Mouse (Mus musculus) CH12F3 (cell line): ENCODE results near the gene 4933415A04Rik.

Experiments
- in situ Hi-C: fragments of 300-500 bp; cut with MboI; formaldehyde crosslinking; loops from 2 replicates; pipeline ENCODE4 v1.14.3; 2020; ENCODE audit warnings: low sequenced_read_pairs

4933415A04Rik gene

GRCm38 (mm10) chr11:43569595-43569994 is 17.2 kb upstream of the 4933415A04Rik start:
- in situ Hi-C loops = no loop called here

GRCm38 (mm10) chr11:43575061-43575375 is 11.8 kb upstream of the 4933415A04Rik start:
- in situ Hi-C loops = no loop called here

GRCm38 (mm10) chr11:43575376-43576151 is 11.3 kb upstream of the 4933415A04Rik start:
- in situ Hi-C loops = no loop called here

GRCm38 (mm10) chr11:43577713-43578478 is 8.9 kb upstream of the 4933415A04Rik start:
- in situ Hi-C loops = no loop called here

- in situ Hi-C loops = no loop called here
These were observed 1.4 kb upstream of the 4933415A04Rik start for GRCm38 (mm10) chr11:43585211-43586005.

- in situ Hi-C loops = no loop called here
These were observed 2.8 kb downstream of the 4933415A04Rik start for GRCm38 (mm10) chr11:43589530-43590072.

- in situ Hi-C loops = no loop called here
These were observed 14.6 kb downstream of the 4933415A04Rik start, which contains the start of gene Fabp6 for GRCm38 (mm10) chr11:43601440-43601839. Gene Fabp6 (minus strand): TSS chr11:43601540.

GRCm38 (mm10) chr11:43604207-43604606 is 17.4 kb downstream of the 4933415A04Rik start:
- in situ Hi-C loops = no loop called here

GRCm38 (mm10) chr11:43604891-43605290 is 18.1 kb downstream of the 4933415A04Rik start:
- in situ Hi-C loops = no loop called here

GRCm38 (mm10) chr11:43605859-43606258 is 19.0 kb downstream of the 4933415A04Rik start:
- in situ Hi-C loops = no loop called here

- in situ Hi-C loops = no loop called here
These were observed 21.6 kb downstream of the 4933415A04Rik start for GRCm38 (mm10) chr11:43608440-43608839.

GRCm38 (mm10) chr11:43610006-43610661 is 23.3 kb downstream of the 4933415A04Rik start:
- in situ Hi-C loops = no loop called here

- in situ Hi-C loops = no loop called here
These were observed 23.8 kb downstream of the 4933415A04Rik start for GRCm38 (mm10) chr11:43610662-43611033.

GRCm38 (mm10) chr11:43612834-43613488 is 26.1 kb downstream of the 4933415A04Rik start:
- in situ Hi-C loops = no loop called here

GRCm38 (mm10) chr11:43617924-43618323 is 31.1 kb downstream of the 4933415A04Rik start:
- in situ Hi-C loops = no loop called here

- in situ Hi-C loops = no loop called here
These were observed 31.6 kb downstream of the 4933415A04Rik start for GRCm38 (mm10) chr11:43618403-43618802.

- in situ Hi-C loops = no loop called here
These were observed 34.9 kb downstream of the 4933415A04Rik start for GRCm38 (mm10) chr11:43621769-43622168.

- in situ Hi-C loops = no loop called here
These were observed 37.5 kb downstream of the 4933415A04Rik start for GRCm38 (mm10) chr11:43624341-43624740.

GRCm38 (mm10) chr11:43626300-43626926 is 39.6 kb downstream of the 4933415A04Rik start:
- in situ Hi-C loops = no loop called here
